Mouse (Mus musculus) activated CD4-positive, CD25-positive, alpha-beta regulatory T cell, adult 4 months (primary cell): ENCODE data around the gene Fam47e. TPM values are rescaled to one million over a fixed set of nuclear protein-coding genes. Genes with fewer than 3 reads are reported as not detected.

Source experiments
- ATAC-seq: one replicate; pipeline ENCODE4 v1.8.0; 2017
- polyA plus RNA-seq, 2 experiments: library from polyadenylated mRNA; unstranded; fragments of 100-300 nt; shearing (Covaris generic); gene quantifications; one replicate each; pipeline ENCODE4 v1.2.1; 2017

Gene Fam47e
- polyA plus RNA-seq, 2 experiments from 2014 or later = not detected

- ATAC-seq = no peak
Measured at GRCm38 (mm10) chr5:92604452-92605247, 49.8 kb downstream of the Fam47e start.

GRCm38 (mm10) chr5:92607492-92608229, 52.8 kb downstream of the Fam47e start:
- ATAC-seq = no peak

- no peak for ATAC-seq
Measured at GRCm38 (mm10) chr5:92612756-92613155, 57.9 kb downstream of the Fam47e start.

GRCm38 (mm10) chr5:92621883-92622282, 67.0 kb downstream of the Fam47e start:
- ATAC-seq = no peak

GRCm38 (mm10) chr5:92627896-92628295, 73.0 kb downstream of the Fam47e start:
- ATAC-seq = no peak

DNA sequence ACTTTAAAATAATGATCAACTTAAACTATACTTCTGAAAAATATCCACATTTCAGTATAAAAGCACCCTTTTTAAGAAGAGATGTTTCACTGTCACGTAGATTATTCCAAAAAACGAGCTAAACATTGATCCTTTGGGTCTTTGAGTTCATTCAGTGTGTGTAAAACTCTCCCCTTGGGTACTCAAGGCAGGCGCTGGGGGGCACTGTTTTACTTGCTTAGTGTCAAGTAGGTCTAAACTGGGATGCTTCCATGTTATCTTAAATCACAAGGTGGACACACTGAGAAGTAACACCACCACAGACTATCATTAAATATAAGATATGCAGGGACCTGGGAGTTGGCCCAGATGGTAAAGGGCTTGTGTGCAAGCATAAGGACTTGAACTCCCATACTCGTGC, 78.7 kb downstream of the Fam47e start:
- ATAC-seq = no peak

DNA sequence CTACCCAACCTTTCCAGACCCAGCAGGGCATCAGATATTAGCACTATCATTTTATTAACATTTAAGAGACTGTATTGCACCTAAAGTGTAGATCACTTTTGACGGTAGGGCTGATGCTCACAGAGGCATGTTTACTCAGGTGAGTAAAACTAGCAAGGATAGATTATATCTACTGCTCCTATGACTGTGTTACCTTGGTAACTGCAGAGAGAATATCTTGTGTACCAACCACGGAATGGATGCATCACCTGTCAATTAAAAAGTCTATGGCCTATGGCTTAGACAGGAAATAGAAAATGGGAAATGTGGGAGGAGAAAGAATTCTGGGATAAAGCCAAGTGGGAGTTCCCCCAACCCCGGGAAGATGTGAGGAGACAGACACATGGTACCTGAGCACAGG, 80.0 kb downstream of the Fam47e start:
- no peak for ATAC-seq

- no peak for ATAC-seq
Measured at GRCm38 (mm10) chr5:92635891-92636290, 81.0 kb downstream of the Fam47e start.

- ATAC-seq = no peak
Measured at GRCm38 (mm10) chr5:92640861-92641260, 86.0 kb downstream of the Fam47e start.

Other genes starting within 250 kb of the Fam47e start
- gene Sdad1, start 244.6 kb upstream of the Fam47e start, polyA plus RNA-seq = 10 to 100 TPM; 37.7 to 41.4 TPM
- gene Cxcl9, start 227.0 kb upstream of the Fam47e start, polyA plus RNA-seq = under 1 TPM in 1 of 2 experiments, not detected in 1; 0.20 TPM
- gene Art3, start 223.2 kb upstream of the Fam47e start, polyA plus RNA-seq = 1 to 10 TPM; 7.7 to 9.8 TPM
- gene Cxcl10, start 206.2 kb upstream of the Fam47e start, polyA plus RNA-seq = 10 to 100 TPM; 10.2 to 27.1 TPM
- 10 to 100 TPM; 34.5 to 40.6 TPM for gene Nup54, start 119.8 kb upstream of the Fam47e start, polyA plus RNA-seq
- 10 to 100 TPM; 10.6 to 11.8 TPM for gene Scarb2, start 48.2 kb upstream of the Fam47e start, polyA plus RNA-seq
- under 1 TPM; 0.16 to 0.40 TPM for gene Stbd1, start 48.0 kb downstream of the Fam47e start, polyA plus RNA-seq
- gene Ccdc158, start 120.2 kb downstream of the Fam47e start, polyA plus RNA-seq = not detected
- not detected for gene Shroom3, start 128.4 kb downstream of the Fam47e start, polyA plus RNA-seq